Mouse (Mus musculus): ENCODE measurements around the gene Sec24d.

Gene Sec24d

DNA sequence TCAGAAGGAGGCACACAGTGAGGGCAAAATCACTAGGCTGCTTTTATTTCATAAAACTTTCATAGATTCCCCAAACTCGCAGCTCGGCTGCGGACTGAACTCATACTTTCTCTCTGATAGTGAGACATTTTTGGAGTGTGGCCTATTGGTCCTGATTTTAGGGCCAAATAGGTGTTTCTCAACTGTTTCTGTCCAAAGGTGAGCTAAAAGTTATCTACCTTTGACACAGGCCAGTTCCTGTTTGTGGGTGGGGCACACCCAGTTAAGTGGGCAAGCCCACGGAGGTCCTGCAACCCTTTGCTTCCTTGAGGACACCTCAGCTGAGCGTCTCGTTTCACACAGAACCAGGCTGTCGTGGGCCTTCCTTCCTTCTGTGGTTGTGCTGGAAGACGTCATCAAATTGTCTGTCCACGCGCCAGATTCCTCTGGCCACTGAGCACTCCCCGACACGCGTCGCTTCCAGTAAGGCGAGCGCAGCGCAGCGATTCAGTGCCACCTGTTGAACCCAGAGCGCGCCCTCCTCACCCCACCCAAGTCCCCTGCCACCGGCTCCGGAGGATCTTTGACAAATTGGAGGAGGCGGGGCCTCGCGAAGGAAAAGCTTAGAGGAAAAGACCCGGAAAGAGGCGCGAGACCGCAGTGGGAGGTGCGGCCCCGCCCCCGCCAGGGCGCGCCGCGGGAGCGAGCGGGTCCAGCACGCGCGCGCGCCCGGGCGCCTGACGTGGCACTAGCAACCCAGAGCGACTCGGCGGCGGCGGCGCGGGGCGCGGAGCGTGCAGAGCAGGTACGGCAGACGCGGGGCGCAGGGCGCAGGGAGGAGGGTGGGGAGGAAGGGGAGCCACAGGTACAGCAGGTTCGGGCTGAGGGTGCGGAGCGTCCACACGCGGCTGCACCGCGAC, at the start of gene Sec24d:
Gene Sec24d (plus strand): TSS at position 703 of the 899 bp plus-strand sequence.
- DNase-seq (ENCODE audit: low spot score in 2 of 2): peak; percentile 70 to 80

DNA sequence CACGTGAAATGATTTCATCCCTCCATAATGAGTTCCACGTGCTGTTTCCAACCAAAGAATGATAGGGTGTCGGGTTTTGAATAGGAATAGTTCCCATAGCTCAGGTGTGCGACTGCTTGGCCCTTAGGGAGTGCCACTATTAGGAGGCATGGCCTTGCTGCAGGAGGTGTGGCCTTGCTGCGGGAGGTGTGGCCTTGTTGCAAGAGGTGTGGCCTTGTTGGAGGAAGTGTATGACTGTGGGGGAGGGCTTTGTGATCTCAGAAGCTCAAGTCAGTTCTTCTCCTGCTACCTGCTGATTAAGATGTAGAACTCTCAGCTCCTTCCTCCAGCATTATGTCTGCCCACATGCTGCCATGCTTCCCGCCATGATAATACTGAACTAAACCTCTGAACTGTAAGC, 48.6 kb upstream of the Sec24d start:
- DNase-seq (ENCODE audit: low spot score in 2 of 2): no peak

DNA sequence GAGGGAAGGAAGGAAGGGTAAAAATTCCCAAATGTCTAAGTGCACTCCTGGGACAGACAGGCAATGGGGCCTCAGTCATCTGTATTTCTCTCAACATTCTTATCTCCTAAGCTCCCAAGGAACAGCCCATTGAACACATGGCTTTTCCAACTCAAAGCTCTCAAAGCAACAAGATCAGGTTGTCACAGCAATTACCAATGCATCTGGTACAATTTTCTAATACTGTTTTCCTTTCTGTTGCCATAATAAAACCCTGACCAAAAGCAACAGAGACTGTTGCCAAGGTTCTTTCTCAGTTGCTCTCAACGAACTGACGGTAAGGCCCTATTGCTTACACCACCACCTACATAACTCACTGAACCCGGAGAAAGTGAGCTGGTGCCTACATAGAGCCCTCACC, 40.0 kb upstream of the Sec24d start:
- no peak for DNase-seq (ENCODE audit: low spot score in 2 of 2)

DNA sequence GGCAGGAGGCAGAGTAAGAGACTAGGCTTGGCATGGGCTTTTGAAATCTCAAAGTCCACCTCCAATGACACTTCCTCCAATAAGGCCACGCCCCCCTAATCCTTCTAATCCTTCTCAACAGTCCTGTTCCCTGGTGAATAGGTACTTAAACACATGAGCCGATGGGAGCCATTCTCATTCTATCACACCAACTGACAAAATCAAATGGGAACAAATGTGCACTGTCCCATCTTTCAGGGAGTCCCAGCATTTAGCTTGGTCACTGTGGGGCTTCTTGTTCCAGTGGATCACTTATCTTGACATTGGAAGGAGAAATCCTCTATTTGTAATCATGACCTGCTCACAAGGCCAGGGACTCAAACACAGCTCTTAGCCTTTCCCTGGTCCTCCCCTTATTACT, 35.6 kb upstream of the Sec24d start:
- DNase-seq (ENCODE audit: low spot score in 2 of 2): no peak

GRCm38 (mm10) chr3:123234191-123234836, 32.9 kb upstream of the Sec24d start:
- peak; percentile 64 to 71 for DNase-seq (ENCODE audit: low spot score in 2 of 2)

DNA sequence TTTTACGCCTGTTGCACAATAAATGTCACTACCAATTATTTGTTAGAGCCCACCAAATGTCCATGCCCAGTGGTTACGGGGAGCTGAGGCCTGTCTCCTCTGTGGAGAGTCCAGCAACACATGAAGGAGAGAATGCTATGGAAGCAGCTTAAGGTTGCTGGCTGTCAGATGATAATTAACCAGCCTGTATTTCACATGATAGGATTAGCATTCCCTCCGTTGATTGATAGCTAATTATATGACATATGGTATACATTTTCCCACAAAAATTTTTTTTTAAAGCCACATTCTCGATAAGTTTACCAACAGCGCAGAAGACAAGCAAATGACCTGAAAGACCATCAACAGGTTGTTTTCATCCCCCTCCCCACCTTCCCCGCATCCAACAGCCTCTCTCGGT, 31.8 kb upstream of the Sec24d start:
- DNase-seq (ENCODE audit: low spot score in 2 of 2): no peak

DNA sequence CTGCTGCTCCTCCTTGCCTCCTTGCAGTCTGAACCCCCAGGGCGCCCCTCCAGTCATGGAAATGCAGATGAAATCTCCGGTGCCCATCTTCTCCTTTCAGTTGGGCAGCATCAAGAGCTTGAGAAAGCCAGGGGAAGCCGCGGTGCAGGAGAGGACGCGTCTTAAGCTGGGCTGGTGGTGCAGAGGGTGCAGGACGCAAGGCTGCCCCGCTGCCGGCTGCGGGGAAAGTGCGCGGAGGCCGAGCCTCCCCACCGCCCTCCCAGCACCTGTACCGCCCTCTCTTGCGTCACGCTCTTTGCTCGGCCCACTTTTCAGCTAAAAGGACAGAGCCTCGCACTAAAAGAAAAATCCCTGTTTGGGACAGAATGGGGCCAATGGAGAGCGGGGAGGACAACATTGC, 31.3 kb upstream of the Sec24d start, which contains the start of gene Synpo2:
Gene Synpo2 (minus strand): TSS at position 229 of the 400 bp plus-strand sequence.
- peak; percentile 34 to 57 for DNase-seq (ENCODE audit: low spot score in 2 of 2)

DNA sequence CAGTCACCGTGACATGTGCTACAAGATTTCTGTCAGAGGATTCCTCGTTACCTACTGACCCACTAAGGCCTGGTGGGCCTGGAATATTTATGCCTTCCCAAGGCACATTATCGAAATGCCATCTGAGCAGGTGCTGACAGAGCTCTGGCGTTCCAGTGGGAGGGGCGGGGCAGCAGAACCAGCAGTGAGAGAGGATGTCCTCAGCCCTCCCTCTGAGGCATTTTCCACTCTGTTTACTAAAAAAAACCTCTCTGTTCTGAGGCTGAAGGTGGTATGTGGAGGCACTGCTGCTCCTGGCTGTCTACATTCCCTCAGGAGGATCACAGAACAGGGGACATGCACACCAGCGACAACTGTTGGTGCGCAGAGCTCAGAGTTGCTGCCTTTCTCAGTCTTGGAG, 30.2 kb upstream of the Sec24d start:
- DNase-seq (ENCODE audit: low spot score in 2 of 2): no peak

- no peak for DNase-seq (ENCODE audit: low spot score in 2 of 2)
Observed at GRCm38 (mm10) chr3:123237446-123237845, 29.8 kb upstream of the Sec24d start.

DNA sequence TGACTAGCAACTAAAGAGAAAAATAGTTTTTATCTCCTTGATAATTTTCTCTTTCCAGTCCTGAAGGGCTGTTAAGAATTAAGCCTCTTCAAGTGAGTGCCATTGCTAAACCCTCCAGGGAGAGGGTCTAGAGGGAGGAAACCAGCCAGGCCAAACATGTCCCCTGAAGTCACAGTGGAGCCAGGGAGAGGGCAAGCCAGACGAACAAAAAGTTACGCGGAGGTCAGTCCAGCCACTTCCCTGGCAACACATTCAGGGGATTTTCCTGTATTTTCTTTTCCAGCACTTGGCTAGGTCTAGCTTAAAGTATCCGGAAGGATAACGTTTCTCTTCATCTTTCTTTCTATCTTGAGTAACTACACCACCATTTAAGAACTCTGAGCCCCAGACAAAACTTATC, 22.9 kb upstream of the Sec24d start:
- DNase-seq (ENCODE audit: low spot score in 2 of 2): no peak

DNA sequence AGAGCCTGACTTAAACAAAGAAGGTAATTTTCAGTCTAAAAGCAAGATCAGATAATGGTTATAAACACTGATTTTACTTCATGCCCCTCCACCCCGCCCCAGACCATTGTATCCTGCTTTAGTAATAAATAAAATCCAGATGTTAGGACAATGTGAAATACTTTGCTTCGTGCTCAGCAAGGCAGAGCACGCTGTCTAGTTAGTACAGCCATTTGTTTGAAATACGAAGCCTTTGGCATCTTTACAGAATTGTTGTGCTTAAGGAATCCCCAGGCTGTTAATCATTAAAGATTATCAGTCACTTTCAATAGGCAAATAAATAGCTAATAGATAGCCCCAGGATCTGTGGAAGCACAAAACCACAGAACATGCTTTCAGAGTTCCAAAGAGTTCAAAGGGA, 21.6 kb upstream of the Sec24d start:
- DNase-seq (ENCODE audit: low spot score in 2 of 2): no peak

- no peak for DNase-seq (ENCODE audit: low spot score in 2 of 2)
Observed at GRCm38 (mm10) chr3:123256181-123257101, 10.8 kb upstream of the Sec24d start.

- no peak for DNase-seq (ENCODE audit: low spot score in 2 of 2)
Observed at GRCm38 (mm10) chr3:123258709-123259108, 8.5 kb upstream of the Sec24d start.

DNA sequence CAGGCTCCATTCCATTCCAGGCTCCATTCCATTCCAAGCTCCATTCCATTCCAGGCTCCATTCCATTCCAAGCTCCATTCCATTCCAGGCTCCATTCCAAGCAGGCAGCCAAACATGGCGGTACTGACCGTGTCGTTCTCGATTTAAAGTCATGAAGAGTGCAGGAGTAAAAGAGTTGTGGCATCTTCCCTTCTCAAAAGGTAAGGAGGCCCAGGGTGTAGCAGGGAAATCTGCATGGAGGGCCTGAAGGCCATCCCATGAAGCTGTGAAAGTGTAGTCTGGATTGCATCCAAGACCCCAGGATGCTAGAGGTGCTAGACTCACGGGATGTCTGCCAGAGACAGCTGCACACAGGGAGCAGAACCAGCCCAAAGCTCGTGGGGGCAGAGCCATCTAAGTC, 2.5 kb upstream of the Sec24d start:
- peak; percentile 6 to 8 for DNase-seq (ENCODE audit: low spot score in 2 of 2)

GRCm38 (mm10) chr3:123267741-123268201, 516 bp downstream of the Sec24d start:
- peak; percentile 47 to 66 for DNase-seq (ENCODE audit: low spot score in 2 of 2)

- DNase-seq (ENCODE audit: low spot score in 2 of 2): no peak
Observed at GRCm38 (mm10) chr3:123282866-123283615, 15.8 kb downstream of the Sec24d start.

- no peak for DNase-seq (ENCODE audit: low spot score in 2 of 2)
Observed at GRCm38 (mm10) chr3:123284284-123284683, 17.0 kb downstream of the Sec24d start.

GRCm38 (mm10) chr3:123285649-123286048, 18.4 kb downstream of the Sec24d start:
- no peak for DNase-seq (ENCODE audit: low spot score in 2 of 2)

- DNase-seq (ENCODE audit: low spot score in 2 of 2): no peak
Observed at GRCm38 (mm10) chr3:123288856-123289570, 21.8 kb downstream of the Sec24d start.

DNA sequence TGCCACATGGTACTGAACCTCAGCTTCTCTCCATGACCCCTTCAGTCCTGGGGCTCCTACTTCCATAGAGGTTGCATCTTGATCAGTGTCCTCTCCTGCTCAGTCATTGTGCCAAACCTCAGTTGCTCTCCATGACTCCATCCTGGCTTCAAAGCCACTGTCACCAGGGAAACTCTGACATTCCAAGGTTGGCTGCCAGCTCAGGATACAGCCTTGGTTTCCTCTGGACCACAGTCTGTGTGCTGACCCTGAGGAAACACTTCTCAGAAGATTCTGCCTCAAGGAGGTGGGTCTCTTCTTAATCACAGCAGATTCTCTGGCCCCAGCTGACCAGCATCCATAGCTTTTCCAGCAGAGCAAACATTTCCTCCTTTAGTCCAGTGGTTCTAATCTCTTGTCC, 24.4 kb downstream of the Sec24d start:
- DNase-seq (ENCODE audit: low spot score in 2 of 2): no peak

Data from right cerebral cortex, adult 2 months (tissue).